Mouse (Mus musculus): ENCODE results near the gene Astn2.

Gene Astn2

GRCm38 (mm10) chr4:65580254-65580653, 824.2 kb downstream of the Astn2 start:
- no peak for DNase-seq (ENCODE audit: low read depth, low spot score)

GRCm38 (mm10) chr4:65565493-65565892, 838.9 kb downstream of the Astn2 start:
- DNase-seq (ENCODE audit: low read depth, low spot score), result no peak

GRCm38 (mm10) chr4:65548561-65548960, 855.9 kb downstream of the Astn2 start:
- no peak for DNase-seq (ENCODE audit: low read depth, low spot score)

GRCm38 (mm10) chr4:65545582-65545981, 858.8 kb downstream of the Astn2 start:
- DNase-seq (ENCODE audit: low read depth, low spot score), result no peak

GRCm38 (mm10) chr4:65532071-65532736, 872.2 kb downstream of the Astn2 start:
- no peak for DNase-seq (ENCODE audit: low read depth, low spot score)

GRCm38 (mm10) chr4:65531621-65532020, 872.8 kb downstream of the Astn2 start:
- no peak for DNase-seq (ENCODE audit: low read depth, low spot score)

- DNase-seq (ENCODE audit: low read depth, low spot score), result no peak
Observed at GRCm38 (mm10) chr4:65530901-65531300, 873.5 kb downstream of the Astn2 start.

GRCm38 (mm10) chr4:65508101-65508500, 896.3 kb downstream of the Astn2 start:
- no peak for DNase-seq (ENCODE audit: low read depth, low spot score)

- no peak for DNase-seq (ENCODE audit: low read depth, low spot score)
Observed at GRCm38 (mm10) chr4:65506870-65507269, 897.5 kb downstream of the Astn2 start.

GRCm38 (mm10) chr4:65496463-65496834, 908.0 kb downstream of the Astn2 start:
- DNase-seq (ENCODE audit: low read depth, low spot score), result peak; percentile 59

- no peak for DNase-seq (ENCODE audit: low read depth, low spot score)
Observed at GRCm38 (mm10) chr4:65495705-65496462, 908.5 kb downstream of the Astn2 start.

GRCm38 (mm10) chr4:65491541-65491940, 912.9 kb downstream of the Astn2 start:
- no peak for DNase-seq (ENCODE audit: low read depth, low spot score)

- DNase-seq (ENCODE audit: low read depth, low spot score), result no peak
Observed at GRCm38 (mm10) chr4:65489711-65490110, 914.7 kb downstream of the Astn2 start.

- no peak for DNase-seq (ENCODE audit: low read depth, low spot score)
Observed at GRCm38 (mm10) chr4:65481632-65482031, 922.8 kb downstream of the Astn2 start.

- DNase-seq (ENCODE audit: low read depth, low spot score), result no peak
Observed at GRCm38 (mm10) chr4:65477106-65477505, 927.3 kb downstream of the Astn2 start.

- no peak for DNase-seq (ENCODE audit: low read depth, low spot score)
Observed at GRCm38 (mm10) chr4:65475925-65476560, 928.4 kb downstream of the Astn2 start.

- DNase-seq (ENCODE audit: low read depth, low spot score), result no peak
Observed at GRCm38 (mm10) chr4:65473141-65473540, 931.3 kb downstream of the Astn2 start.

- no peak for DNase-seq (ENCODE audit: low read depth, low spot score)
Observed at GRCm38 (mm10) chr4:65449171-65449570, 955.2 kb downstream of the Astn2 start.

- no peak for DNase-seq (ENCODE audit: low read depth, low spot score)
Observed at GRCm38 (mm10) chr4:65441746-65442145, 962.7 kb downstream of the Astn2 start.

GRCm38 (mm10) chr4:65430804-65431203, 973.6 kb downstream of the Astn2 start:
- no peak for DNase-seq (ENCODE audit: low read depth, low spot score)

GRCm38 (mm10) chr4:65427480-65427879, 976.9 kb downstream of the Astn2 start:
- no peak for DNase-seq (ENCODE audit: low read depth, low spot score)

GRCm38 (mm10) chr4:65426437-65426836, 978.0 kb downstream of the Astn2 start:
- DNase-seq (ENCODE audit: low read depth, low spot score), result no peak

All from ES-CJ7 (cell line).